Mouse (Mus musculus): ENCODE measurements around the gene Btnl2. TPM values are rescaled to one million over a fixed set of nuclear protein-coding genes. Genes with fewer than 3 reads are reported as not detected.

Btnl2 gene
- polyA plus RNA-seq, 1 experiment from 2014 or later = 0.13 TPM

GRCm38 (mm10) chr17:34354940-34355339 lies 318 bp downstream of the Btnl2 start:
- no peak for DNase-seq (ENCODE audit: low spot score)
- no peak for ATAC-seq (ENCODE audit: low FRiP score, low TSS enrichment)
- no peaks in the 10 kb centered on the region for H3K9me3 ChIP-seq (ENCODE audit: control insufficient read depth, low read length)
- no peak overlapping the region for H3K4me3 ChIP-seq (ENCODE audit: low read depth, low read length)
- H3K4me1 ChIP-seq (replicated peaks; ENCODE audit: control insufficient read depth, insufficient read depth) = no peaks in the 10 kb centered on the region
- WGBS = 88% methylated on average over 1 of the region's 1 CpGs
- no peak for TF ChIP-seq CTCF (IDR thresholded peaks at IDR 0.05; ENCODE audit: low read depth)
- no peak for TF ChIP-seq EP300 (optimal IDR thresholded peaks at IDR 0.05)
- H3K4me2 ChIP-seq (replicated peaks; ENCODE audit: low read depth) = no peak overlapping the region
- no peaks in the 10 kb centered on the region for H3K27me3 ChIP-seq (ENCODE audit: control insufficient read depth, insufficient read depth, low read length)
- H3K9ac ChIP-seq (ENCODE audit: low read length) = no peak overlapping the region
- no peak overlapping the region for H3K27ac ChIP-seq (replicated peaks)
- H3K36me3 ChIP-seq (ENCODE audit: control insufficient read depth, insufficient read depth, low read length) = no peaks in the 10 kb centered on the region

- no peaks in the 10 kb centered on the region for H3K4me1 ChIP-seq (replicated peaks; ENCODE audit: control insufficient read depth, insufficient read depth)
- H3K9ac ChIP-seq (ENCODE audit: low read length) = no peak overlapping the region
- DNase-seq (ENCODE audit: low spot score) = no peak
- H3K27me3 ChIP-seq (ENCODE audit: control insufficient read depth, insufficient read depth, low read length) = no peaks in the 10 kb centered on the region
- TF ChIP-seq CTCF (IDR thresholded peaks at IDR 0.05; ENCODE audit: low read depth) = no peak
- TF ChIP-seq EP300 (optimal IDR thresholded peaks at IDR 0.05) = no peak
- H3K27ac ChIP-seq (replicated peaks) = no peak overlapping the region
- no peaks in the 10 kb centered on the region for H3K36me3 ChIP-seq (ENCODE audit: control insufficient read depth, insufficient read depth, low read length)
- no peak overlapping the region for H3K4me2 ChIP-seq (replicated peaks; ENCODE audit: low read depth)
- WGBS = 78% methylated on average over 15 of the region's 15 CpGs
- H3K9me3 ChIP-seq (ENCODE audit: control insufficient read depth, low read length) = no peaks in the 10 kb centered on the region
- ATAC-seq (ENCODE audit: low FRiP score, low TSS enrichment) = no peak
- no peak overlapping the region for H3K4me3 ChIP-seq (ENCODE audit: low read depth, low read length)
Observed at GRCm38 (mm10) chr17:34362954-34363546, 8.4 kb downstream of the Btnl2 start.

- Histone ChIP-seq H3K4me3 (ENCODE audit: low read depth, low read length) (no peak overlapping the region), H3K27me3 (ENCODE audit: control insufficient read depth, insufficient read depth, low read length) (no peaks in the 10 kb centered on the region), H3K27ac (replicated peaks) (no peak overlapping the region), H3K9me3 (ENCODE audit: control insufficient read depth, low read length) (no peaks in the 10 kb centered on the region), H3K9ac (ENCODE audit: low read length) (no peak overlapping the region), H3K36me3 (ENCODE audit: control insufficient read depth, insufficient read depth, low read length) (no peaks in the 10 kb centered on the region), H3K4me1 (replicated peaks; ENCODE audit: control insufficient read depth, insufficient read depth) (no peaks in the 10 kb centered on the region), H3K4me2 (replicated peaks; ENCODE audit: low read depth) (no peak overlapping the region)
- DNase-seq (ENCODE audit: low spot score) (no peak), ATAC-seq (ENCODE audit: low FRiP score, low TSS enrichment) (no peak)
- WGBS = 75% methylated on average over 3 of the region's 3 CpGs
- TF ChIP-seq CTCF (IDR thresholded peaks at IDR 0.05; ENCODE audit: low read depth) (peak; percentile 7; the same call in 1 of the 2 replicates), EP300 (optimal IDR thresholded peaks at IDR 0.05) (no peak)
Observed at GRCm38 (mm10) chr17:34363676-34364310, 9.2 kb downstream of the Btnl2 start.

- no peak overlapping the region for H3K9ac ChIP-seq (ENCODE audit: low read length)
- no peaks in the 10 kb centered on the region for H3K4me1 ChIP-seq (replicated peaks; ENCODE audit: control insufficient read depth, insufficient read depth)
- ATAC-seq (ENCODE audit: low FRiP score, low TSS enrichment) (no peak), DNase-seq (ENCODE audit: low spot score) (no peak)
- no peaks in the 10 kb centered on the region for H3K27me3 ChIP-seq (ENCODE audit: control insufficient read depth, insufficient read depth, low read length)
- H3K36me3 ChIP-seq (ENCODE audit: control insufficient read depth, insufficient read depth, low read length) = no peaks in the 10 kb centered on the region
- TF ChIP-seq CTCF (IDR thresholded peaks at IDR 0.05; ENCODE audit: low read depth) (no peak), EP300 (optimal IDR thresholded peaks at IDR 0.05) (no peak)
- 75% methylated on average over 10 of the region's 10 CpGs for whole genome bisulfite sequencing
- H3K27ac ChIP-seq (replicated peaks) = no peak overlapping the region
- H3K4me2 ChIP-seq (replicated peaks; ENCODE audit: low read depth) = no peak overlapping the region
- no peaks in the 10 kb centered on the region for H3K9me3 ChIP-seq (ENCODE audit: control insufficient read depth, low read length)
- no peak overlapping the region for H3K4me3 ChIP-seq (ENCODE audit: low read depth, low read length)
Observed at GRCm38 (mm10) chr17:34365031-34365430, 10.4 kb downstream of the Btnl2 start.

- H3K4me2 ChIP-seq (replicated peaks; ENCODE audit: low read depth) = no peak overlapping the region
- DNase-seq (ENCODE audit: low spot score) (no peak), ATAC-seq (ENCODE audit: low FRiP score, low TSS enrichment) (no peak)
- 49% methylated on average over 4 of the region's 4 CpGs for WGBS
- no peaks in the 10 kb centered on the region for H3K36me3 ChIP-seq (ENCODE audit: control insufficient read depth, insufficient read depth, low read length)
- no peaks in the 10 kb centered on the region for H3K9me3 ChIP-seq (ENCODE audit: control insufficient read depth, low read length)
- TF ChIP-seq CTCF (IDR thresholded peaks at IDR 0.05; ENCODE audit: low read depth) (no peak), EP300 (optimal IDR thresholded peaks at IDR 0.05) (no peak)
- no peaks in the 10 kb centered on the region for H3K4me1 ChIP-seq (replicated peaks; ENCODE audit: control insufficient read depth, insufficient read depth)
- H3K9ac ChIP-seq (ENCODE audit: low read length) = no peak overlapping the region
- no peak overlapping the region for H3K4me3 ChIP-seq (ENCODE audit: low read depth, low read length)
- H3K27me3 ChIP-seq (ENCODE audit: control insufficient read depth, insufficient read depth, low read length) = no peaks in the 10 kb centered on the region
- no peak overlapping the region for H3K27ac ChIP-seq (replicated peaks)
Observed at GRCm38 (mm10) chr17:34370563-34370962, 15.9 kb downstream of the Btnl2 start.

GRCm38 (mm10) chr17:34373055-34373709 lies 18.6 kb downstream of the Btnl2 start:
- DNase-seq (ENCODE audit: low spot score) (no peak), ATAC-seq (ENCODE audit: low FRiP score, low TSS enrichment) (no peak)
- Histone ChIP-seq H3K9ac (ENCODE audit: low read length) (no peak overlapping the region), H3K36me3 (ENCODE audit: control insufficient read depth, insufficient read depth, low read length) (no peaks in the 10 kb centered on the region), H3K9me3 (ENCODE audit: control insufficient read depth, low read length) (no peaks in the 10 kb centered on the region), H3K27ac (replicated peaks) (no peak overlapping the region), H3K27me3 (ENCODE audit: control insufficient read depth, insufficient read depth, low read length) (no peaks in the 10 kb centered on the region), H3K4me2 (replicated peaks; ENCODE audit: low read depth) (no peak overlapping the region), H3K4me1 (replicated peaks; ENCODE audit: control insufficient read depth, insufficient read depth) (no peaks in the 10 kb centered on the region), H3K4me3 (ENCODE audit: low read depth, low read length) (no peak overlapping the region)
- WGBS = 52% methylated on average over 6 of the region's 6 CpGs
- TF ChIP-seq CTCF (IDR thresholded peaks at IDR 0.05; ENCODE audit: low read depth) (no peak), EP300 (optimal IDR thresholded peaks at IDR 0.05) (no peak)
